Mouse (Mus musculus): ENCODE data around the gene Amh.

Amh gene

GRCm38 (mm10) chr10:80804916-80805315, at the start of gene Amh:
Gene Amh (plus strand): TSS chr10:80805243.
- no peak for DNase-seq (ENCODE audit: low read depth, low spot score)

DNA sequence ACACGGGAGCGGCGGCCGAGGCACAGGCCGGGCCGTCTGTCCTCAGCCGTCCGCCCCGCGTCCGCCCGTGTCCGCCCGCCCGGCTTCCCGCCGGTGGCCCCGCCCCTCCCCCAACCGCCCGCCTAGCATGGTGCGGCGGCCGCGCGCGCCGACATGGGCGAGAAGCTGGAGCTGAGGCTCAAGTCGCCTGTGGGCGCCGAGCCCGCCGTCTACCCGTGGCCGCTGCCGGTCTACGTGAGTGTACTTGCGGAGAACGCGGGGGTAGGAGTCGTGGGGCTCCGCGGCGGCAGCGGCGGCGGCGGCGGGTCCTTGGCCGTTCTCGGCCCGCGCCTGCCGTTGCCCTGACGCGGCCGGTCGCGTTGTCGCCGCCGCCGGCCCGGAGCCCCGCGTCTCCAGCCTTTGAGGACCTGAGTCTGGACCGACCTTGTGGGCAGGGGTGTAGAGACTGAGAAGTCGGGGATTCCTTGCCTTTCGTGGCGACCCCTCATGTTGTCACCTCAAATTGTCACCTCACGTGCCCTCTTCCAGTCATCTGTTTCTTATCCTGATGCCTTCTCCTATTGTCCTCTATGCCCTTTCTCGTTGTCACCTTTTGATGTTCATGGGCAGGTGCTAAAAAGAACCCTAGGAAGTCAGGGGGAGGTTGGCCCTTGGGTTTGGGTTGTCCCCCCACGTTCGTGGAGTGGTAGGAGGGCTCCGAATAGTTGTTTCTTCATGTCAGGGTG, 49.6 kb upstream of the Amh start:
- no peak for DNase-seq (ENCODE audit: low read depth, low spot score)

DNA sequence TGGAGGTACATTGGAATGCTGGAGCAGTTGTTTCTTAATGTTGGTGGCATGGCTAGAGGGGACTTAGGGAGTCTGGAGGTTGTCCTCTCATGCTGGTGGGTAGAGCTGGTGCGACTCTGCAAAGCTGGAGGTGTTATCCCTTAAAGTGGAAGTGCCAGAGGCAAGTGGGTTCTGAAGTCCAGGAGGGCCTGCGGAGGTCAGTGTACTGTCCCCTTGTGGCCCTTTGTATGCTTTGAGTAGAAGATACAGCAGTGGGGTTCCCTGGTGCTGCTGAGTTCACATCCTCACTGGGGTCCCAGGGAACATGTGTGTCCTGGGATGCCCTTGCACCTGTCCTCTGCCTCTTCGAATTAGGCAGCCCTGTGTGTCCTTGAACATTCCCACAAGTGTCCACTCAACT, 48.9 kb upstream of the Amh start:
- no peak for DNase-seq (ENCODE audit: low read depth, low spot score)

DNA sequence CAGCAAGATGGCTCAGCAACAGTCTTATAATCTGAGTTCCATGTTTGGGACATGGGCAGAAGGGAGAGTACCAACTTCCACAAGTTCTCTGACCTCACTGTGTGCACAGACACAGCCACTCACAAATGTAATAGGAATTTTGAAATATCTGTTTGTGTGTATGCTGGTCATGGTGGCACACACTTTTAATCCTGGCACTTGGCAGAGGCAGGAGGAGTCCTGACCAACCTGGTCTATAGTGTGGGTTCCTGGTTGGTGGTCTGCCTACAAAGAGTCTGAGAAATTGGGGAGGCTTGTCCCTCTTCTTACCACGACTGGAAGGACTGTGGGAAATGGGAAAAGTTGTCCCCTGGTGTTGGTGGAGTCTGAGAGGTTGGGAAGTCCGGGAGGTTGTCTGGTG, 48.5 kb upstream of the Amh start:
- DNase-seq (ENCODE audit: low read depth, low spot score), result no peak

- no peak for DNase-seq (ENCODE audit: low read depth, low spot score)
These were observed 48.1 kb upstream of the Amh start for GRCm38 (mm10) chr10:80756967-80757366.

DNA sequence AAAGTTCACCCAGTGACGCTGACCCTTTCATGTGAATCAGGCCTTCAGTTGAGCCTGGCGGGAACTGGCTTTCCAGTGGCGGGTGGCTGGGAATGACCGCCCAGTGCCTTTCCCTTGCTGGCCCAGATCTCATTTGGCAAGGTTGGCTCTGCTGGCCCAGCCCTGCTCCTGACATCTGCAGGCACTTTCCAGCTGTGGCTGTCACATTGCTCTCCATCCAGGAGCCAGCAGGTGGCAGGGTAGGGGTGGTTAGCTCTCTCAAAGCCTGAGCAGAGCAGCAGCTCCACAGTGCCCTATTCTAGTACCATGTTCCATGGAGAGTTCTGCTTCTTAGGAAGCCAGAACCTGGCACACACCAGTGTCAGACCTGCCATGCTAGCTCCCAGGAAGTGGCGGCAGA, 47.3 kb upstream of the Amh start:
- no peak for DNase-seq (ENCODE audit: low read depth, low spot score)

DNA sequence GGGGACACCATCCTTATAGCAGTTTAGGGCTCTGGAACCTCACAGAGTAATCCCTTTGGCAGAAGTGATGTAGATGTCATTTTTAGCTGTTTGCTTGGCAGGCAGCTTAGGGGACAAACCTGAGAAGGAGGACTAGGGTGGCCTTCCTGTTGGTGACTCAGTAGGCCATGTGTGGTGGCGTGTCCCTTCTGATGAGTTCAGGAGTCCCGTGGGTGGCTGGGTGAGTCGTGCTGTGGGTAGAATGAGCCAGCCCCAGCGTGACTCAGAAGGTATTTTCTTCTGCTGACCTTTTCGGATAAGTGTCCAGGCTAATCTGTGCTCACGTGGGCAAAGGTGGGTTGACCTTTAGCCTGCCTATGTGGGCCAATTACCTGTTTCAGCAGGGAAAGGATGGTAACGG, 46.4 kb upstream of the Amh start:
- DNase-seq (ENCODE audit: low read depth, low spot score), result no peak

- no peak for DNase-seq (ENCODE audit: low read depth, low spot score)
These were observed 44.2 kb upstream of the Amh start for GRCm38 (mm10) chr10:80760596-80761524.

DNA sequence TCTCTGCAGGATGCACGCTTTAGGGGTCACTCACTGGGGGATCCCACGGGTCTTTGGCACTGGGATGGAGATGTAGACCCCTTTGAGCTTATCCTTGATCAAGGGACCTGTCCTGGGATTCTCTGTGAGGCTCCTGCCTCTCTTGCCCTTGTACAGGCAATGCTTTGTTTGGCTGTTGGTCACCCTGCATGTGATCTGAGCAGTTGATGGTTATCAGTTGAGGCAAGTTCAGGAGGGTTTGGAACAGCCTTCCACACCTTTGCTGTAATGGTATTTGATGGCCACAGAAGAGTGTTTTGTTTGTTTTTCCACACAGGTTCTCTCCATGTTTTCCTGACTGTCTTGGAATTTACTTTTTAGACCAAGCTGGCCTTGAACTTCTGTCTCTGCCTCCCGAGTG, 43.2 kb upstream of the Amh start:
- DNase-seq (ENCODE audit: low read depth, low spot score), result no peak

- DNase-seq (ENCODE audit: low read depth, low spot score), result no peak
These were observed 41.5 kb upstream of the Amh start for GRCm38 (mm10) chr10:80763502-80763901.

GRCm38 (mm10) chr10:80765746-80766145, 39.3 kb upstream of the Amh start:
- DNase-seq (ENCODE audit: low read depth, low spot score), result no peak

DNA sequence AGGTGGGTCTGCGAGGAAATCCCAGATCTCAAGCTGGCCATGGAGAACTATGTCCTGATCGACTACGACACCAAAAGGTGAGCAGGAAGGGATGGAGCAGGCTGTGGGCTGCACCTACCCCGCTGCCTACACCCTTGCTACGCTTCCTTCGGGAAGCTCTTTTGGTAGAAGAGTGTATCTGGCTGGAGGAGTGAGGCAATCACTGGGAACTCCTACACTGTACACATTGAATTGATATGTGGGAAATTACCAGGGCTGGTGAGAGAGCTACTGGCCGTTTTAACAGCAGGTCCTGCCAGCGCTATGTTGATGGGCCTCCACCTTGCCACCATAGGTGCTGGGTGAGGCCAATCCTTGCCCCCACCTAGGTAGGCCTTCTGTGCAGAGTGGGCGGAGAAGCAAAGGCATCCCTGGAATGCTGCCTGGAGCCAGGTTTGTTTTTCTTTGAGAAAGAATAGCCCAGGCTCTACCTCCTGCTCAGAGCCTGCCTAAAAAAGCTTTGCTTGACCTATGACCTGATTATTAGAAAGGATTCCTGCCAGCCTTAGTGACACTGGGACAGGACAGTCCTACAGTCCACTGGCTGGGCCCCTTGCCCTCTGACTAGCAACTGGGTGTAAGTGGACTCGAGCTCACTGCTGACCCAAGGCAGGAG, 38.8 kb upstream of the Amh start:
- DNase-seq (ENCODE audit: low read depth, low spot score), result no peak

GRCm38 (mm10) chr10:80768365-80768764, 36.7 kb upstream of the Amh start:
- DNase-seq (ENCODE audit: low read depth, low spot score), result no peak

DNA sequence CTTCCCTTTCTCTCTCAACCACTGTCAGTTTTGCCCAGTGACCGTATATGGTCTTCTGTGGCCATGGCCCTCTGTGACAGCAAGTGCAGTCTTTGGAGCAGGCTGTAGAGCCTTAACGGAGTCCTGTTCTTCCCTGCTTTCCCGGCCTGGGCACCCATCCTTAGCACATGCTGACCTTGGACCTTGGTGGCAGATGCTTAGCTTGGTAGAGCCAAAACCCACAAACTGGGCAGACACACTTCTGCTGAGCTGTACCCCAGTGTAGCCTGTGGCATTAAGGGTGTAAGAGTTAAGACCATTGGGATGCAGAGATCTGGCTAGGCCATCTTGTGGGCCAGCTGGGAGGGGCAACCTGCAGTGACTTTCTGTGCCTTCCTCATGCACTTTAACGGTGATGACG, 31.2 kb upstream of the Amh start:
- DNase-seq (ENCODE audit: low read depth, low spot score), result no peak

DNA sequence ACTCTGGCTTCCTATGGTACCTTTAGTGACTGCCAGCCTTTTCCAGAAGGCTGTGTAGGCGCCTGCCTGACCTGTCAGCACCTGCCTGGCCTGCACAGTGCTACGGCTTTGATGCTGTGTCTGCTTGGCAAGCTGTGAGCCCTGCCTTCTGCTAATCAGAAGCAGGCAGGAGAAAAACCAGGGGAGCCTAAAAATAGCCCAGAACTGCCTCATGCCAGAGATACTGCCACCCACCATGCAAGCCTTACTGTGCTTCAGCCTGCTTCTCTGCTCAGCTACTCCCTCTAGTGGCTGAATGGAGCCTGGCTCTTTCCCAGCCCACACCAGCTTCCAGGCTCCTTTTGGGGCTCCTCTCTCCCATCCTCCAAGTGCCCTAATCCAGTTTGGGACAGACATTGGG, 30.5 kb upstream of the Amh start:
- DNase-seq (ENCODE audit: low read depth, low spot score), result no peak

- DNase-seq (ENCODE audit: low read depth, low spot score), result no peak
These were observed 30.1 kb upstream of the Amh start for GRCm38 (mm10) chr10:80774981-80775380.

DNA sequence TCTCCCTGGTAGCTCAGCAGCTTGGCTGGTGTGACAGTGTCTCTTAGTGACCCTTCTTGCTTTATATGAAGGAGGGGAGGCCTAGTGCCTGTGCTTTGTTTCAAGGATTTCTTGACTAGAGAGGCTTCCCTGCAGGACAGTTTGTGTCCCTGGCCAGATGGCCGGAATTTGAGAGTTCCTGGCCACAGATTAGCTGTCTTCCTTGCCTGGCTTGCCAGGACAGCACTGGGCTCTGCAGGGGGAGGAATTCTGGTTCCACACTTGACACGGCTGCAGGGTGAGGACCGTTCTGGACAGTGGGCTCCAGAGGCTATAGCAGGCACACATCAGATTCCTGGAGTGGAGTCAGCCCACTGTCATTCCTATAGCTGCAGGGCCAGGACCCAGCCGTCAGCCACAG, 29.3 kb upstream of the Amh start:
- no peak for DNase-seq (ENCODE audit: low read depth, low spot score)

DNA sequence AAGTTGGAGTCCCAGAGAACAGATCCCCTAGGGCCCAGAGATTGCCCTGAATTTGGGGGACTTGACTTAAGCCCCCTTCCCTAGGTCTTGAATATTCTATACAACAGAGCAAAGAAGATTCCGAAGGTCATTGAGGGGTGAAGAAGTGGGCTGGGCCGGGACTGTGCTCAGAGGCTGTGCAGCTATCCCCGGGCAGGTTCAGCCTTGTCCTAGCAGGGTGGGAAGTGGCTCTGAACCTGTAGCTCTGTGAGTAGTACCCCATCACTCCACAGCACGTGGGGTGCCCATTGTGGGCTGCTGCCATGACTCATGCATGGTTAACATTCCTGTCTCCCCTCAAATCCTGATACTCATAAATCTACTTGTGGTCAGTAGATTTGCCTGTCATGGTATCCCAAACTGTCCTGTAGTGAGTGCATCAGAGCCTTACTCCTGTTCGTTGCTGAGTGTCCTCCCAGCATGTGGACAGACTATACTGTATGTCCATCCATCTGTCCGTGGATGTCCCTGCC, 28.6 kb upstream of the Amh start:
- no peak for DNase-seq (ENCODE audit: low read depth, low spot score)

DNA sequence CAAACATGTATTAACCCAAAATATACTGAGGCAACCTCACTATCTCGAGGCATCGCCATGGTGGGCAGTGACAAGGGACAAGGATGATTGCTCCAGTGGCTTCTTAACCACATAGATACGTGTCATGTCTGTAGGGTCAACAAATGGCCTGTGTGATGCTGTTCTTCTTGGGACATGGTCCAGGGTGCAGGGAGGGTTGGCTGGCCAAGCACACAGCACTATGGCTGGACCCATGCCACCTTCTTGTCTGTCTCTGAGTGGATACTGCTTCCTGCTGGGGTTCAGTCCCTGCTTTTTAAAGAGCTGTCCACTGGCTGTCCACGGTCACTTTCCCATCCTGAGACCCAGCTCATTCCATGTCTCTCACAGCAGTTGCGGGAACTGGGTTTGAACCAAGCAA, 27.9 kb upstream of the Amh start:
- DNase-seq (ENCODE audit: low read depth, low spot score), result no peak

GRCm38 (mm10) chr10:80779565-80779964, 25.5 kb upstream of the Amh start:
- DNase-seq (ENCODE audit: low read depth, low spot score), result no peak

GRCm38 (mm10) chr10:80784302-80784701, 20.7 kb upstream of the Amh start:
- no peak for DNase-seq (ENCODE audit: low read depth, low spot score)

DNA sequence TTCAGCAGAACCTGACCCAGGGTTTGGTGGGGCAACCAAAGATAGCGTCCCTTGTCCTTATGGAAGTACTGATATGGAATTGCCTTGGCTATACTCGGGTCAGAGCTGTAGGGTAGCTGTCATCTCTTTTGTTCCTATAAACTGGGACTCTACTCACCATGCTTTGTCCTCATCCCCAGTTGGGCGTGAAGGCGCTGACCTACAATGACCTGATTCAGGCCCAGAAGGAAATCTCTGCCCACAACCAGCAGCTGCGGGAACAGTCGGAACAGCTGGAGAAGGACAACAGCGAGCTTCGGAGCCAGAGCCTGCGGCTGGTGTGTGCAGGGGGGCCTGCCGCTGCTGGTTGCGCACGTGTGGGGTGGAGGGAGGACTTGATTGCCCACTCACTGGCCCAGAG, 20.2 kb upstream of the Amh start:
- no peak for DNase-seq (ENCODE audit: low read depth, low spot score)
